Mouse (Mus musculus) telencephalon, adult 2 months (tissue): ENCODE results near the gene Abl1.
A peak's percentile ranks its signal among the peaks of the same experiment; 100 is the strongest.

Experiments used
- DNase-seq: peaks from one replicate; pipeline ENCODE4 v3.0.0-alpha.2; 2011; ENCODE audit warnings: low read depth, low spot score

The Abl1 gene

GRCm38 (mm10) chr2:31745741-31746243 lies 57.6 kb downstream of the Abl1 start:
- peak; percentile 52 for DNase-seq

GRCm38 (mm10) chr2:31746835-31747234 lies 58.7 kb downstream of the Abl1 start:
- no peak for DNase-seq

GRCm38 (mm10) chr2:31749046-31749709 lies 61.0 kb downstream of the Abl1 start:
- no peak for DNase-seq

GRCm38 (mm10) chr2:31750133-31750532 lies 62.0 kb downstream of the Abl1 start:
- no peak for DNase-seq

- DNase-seq: no peak
These were observed 69.3 kb downstream of the Abl1 start for GRCm38 (mm10) chr2:31757472-31757871.

- DNase-seq: no peak
These were observed 70.8 kb downstream of the Abl1 start for GRCm38 (mm10) chr2:31758966-31759365.

- no peak for DNase-seq
These were observed 71.7 kb downstream of the Abl1 start for GRCm38 (mm10) chr2:31759751-31760460.

- no peak for DNase-seq
These were observed 72.3 kb downstream of the Abl1 start for GRCm38 (mm10) chr2:31760486-31760885.

GRCm38 (mm10) chr2:31761115-31761531 lies 72.9 kb downstream of the Abl1 start:
- no peak for DNase-seq

GRCm38 (mm10) chr2:31761585-31761984 lies 73.4 kb downstream of the Abl1 start:
- no peak for DNase-seq

GRCm38 (mm10) chr2:31762155-31762554 lies 74.0 kb downstream of the Abl1 start:
- no peak for DNase-seq

GRCm38 (mm10) chr2:31762853-31763252 lies 74.7 kb downstream of the Abl1 start:
- no peak for DNase-seq

- DNase-seq: no peak
These were observed 75.1 kb downstream of the Abl1 start for GRCm38 (mm10) chr2:31763271-31763670.

- DNase-seq: no peak
These were observed 78.9 kb downstream of the Abl1 start for GRCm38 (mm10) chr2:31767104-31767503.

GRCm38 (mm10) chr2:31767815-31768214 lies 79.6 kb downstream of the Abl1 start:
- DNase-seq: no peak

GRCm38 (mm10) chr2:31769115-31769514 lies 80.9 kb downstream of the Abl1 start:
- no peak for DNase-seq

GRCm38 (mm10) chr2:31769631-31770111 lies 81.5 kb downstream of the Abl1 start:
- no peak for DNase-seq

- no peak for DNase-seq
These were observed 82.7 kb downstream of the Abl1 start for GRCm38 (mm10) chr2:31770781-31771441.

- DNase-seq: no peak
These were observed 88.3 kb downstream of the Abl1 start for GRCm38 (mm10) chr2:31776479-31776878.

- DNase-seq: no peak
These were observed 91.1 kb downstream of the Abl1 start for GRCm38 (mm10) chr2:31779258-31779657.

GRCm38 (mm10) chr2:31782958-31783602 lies 94.9 kb downstream of the Abl1 start:
- DNase-seq: no peak

- peak; percentile 76 for DNase-seq
These were observed 96.9 kb downstream of the Abl1 start for GRCm38 (mm10) chr2:31785074-31785473.
